Mouse (Mus musculus): Measurements from ENCODE around the gene Lama1.

- TF ChIP-seq POLR2A (IDR thresholded peaks at IDR 0.05; ENCODE audit: borderline replicate concordance, control insufficient read depth, low read depth, low read length): no peak
- no peak for TF ChIP-seq CTCF (IDR thresholded peaks at IDR 0.05; ENCODE audit: control insufficient read depth, insufficient read depth, low read length)
These were observed 9.6 kb upstream of the Lama1 start for GRCm38 (mm10) chr17:67687505-67687904.
